Mouse (Mus musculus) heart, postnatal 10 days (tissue): Measurements from ENCODE around the gene Zfyve21. TPM values are rescaled to one million over a fixed set of nuclear protein-coding genes. Genes with fewer than 3 reads are reported as not detected.

Experiments used
- DNase-seq, 2 experiments: peaks; one replicate each; pipeline ENCODE4 v3.0.0; 2021
- intact Hi-C: fragments of 180-260 bp; cut with DNase I; formaldehyde crosslinking; loops from one replicate; pipeline ENCODE4 v1.15.1; 2025
- total RNA-seq, 2 experiments: library from RNA; stranded (reverse); gene quantifications; 2 replicates each; pipeline ENCODE4 v1.2.3; 2021

The Zfyve21 gene
- total RNA-seq, result 10 to 100 TPM; 44.5 to 53.2 TPM

- intact Hi-C loops, result no loop called here
- peak; percentile 98 to 99 for DNase-seq
Measured at GRCm38 (mm10) chr12:111813766-111814617, at the start of gene Zfyve21, which contains the start of gene Xrcc3. Zfyve21 (plus strand) TSS chr12:111814170. Xrcc3 (minus strand) TSS chr12:111813873.

GRCm38 (mm10) chr12:111766313-111767236, 47.4 kb upstream of the Zfyve21 start:
- no peak for DNase-seq
- intact Hi-C loops, result no loop called here

GRCm38 (mm10) chr12:111768322-111768928, 45.5 kb upstream of the Zfyve21 start:
- intact Hi-C loops, result no loop called here
- no peak for DNase-seq

GRCm38 (mm10) chr12:111769306-111769705, 44.7 kb upstream of the Zfyve21 start:
- intact Hi-C loops, result no loop called here
- peak; percentile 67 to 78 for DNase-seq

GRCm38 (mm10) chr12:111769816-111770577, 44.0 kb upstream of the Zfyve21 start:
- intact Hi-C loops, result no loop called here
- no peak for DNase-seq

- DNase-seq, result no peak
- intact Hi-C loops, result no loop called here
Measured at GRCm38 (mm10) chr12:111770651-111771050, 43.3 kb upstream of the Zfyve21 start.

- DNase-seq, result no peak
- intact Hi-C loops, result no loop called here
Measured at GRCm38 (mm10) chr12:111774156-111774555, 39.8 kb upstream of the Zfyve21 start.

- DNase-seq, result no peak
- intact Hi-C loops, result no loop called here
Measured at GRCm38 (mm10) chr12:111774845-111775244, 39.1 kb upstream of the Zfyve21 start.

- no peak for DNase-seq
- intact Hi-C loops, result no loop called here
Measured at GRCm38 (mm10) chr12:111777919-111778318, 36.1 kb upstream of the Zfyve21 start.

- no peak for DNase-seq
- intact Hi-C loops, result no loop called here
Measured at GRCm38 (mm10) chr12:111779544-111779943, 34.4 kb upstream of the Zfyve21 start.

- DNase-seq, result no peak
- intact Hi-C loops, result no loop called here
Measured at GRCm38 (mm10) chr12:111785174-111785573, 28.8 kb upstream of the Zfyve21 start.

GRCm38 (mm10) chr12:111787015-111787414, 27.0 kb upstream of the Zfyve21 start:
- intact Hi-C loops, result no loop called here
- no peak for DNase-seq

GRCm38 (mm10) chr12:111790090-111790489, 23.9 kb upstream of the Zfyve21 start:
- no peak for DNase-seq
- intact Hi-C loops, result no loop called here

- DNase-seq, result no peak
- intact Hi-C loops, result no loop called here
Measured at GRCm38 (mm10) chr12:111790631-111791030, 23.3 kb upstream of the Zfyve21 start.

- intact Hi-C loops, result no loop called here
- DNase-seq, result no peak
Measured at GRCm38 (mm10) chr12:111791474-111792104, 22.4 kb upstream of the Zfyve21 start.

GRCm38 (mm10) chr12:111794102-111794501, 19.9 kb upstream of the Zfyve21 start:
- DNase-seq, result peak; percentile 84 to 86
- intact Hi-C loops, result no loop called here

GRCm38 (mm10) chr12:111794526-111795179, 19.3 kb upstream of the Zfyve21 start:
- intact Hi-C loops, result no loop called here
- DNase-seq, result peak in 1 of 2 experiments; percentile 36

- peak; percentile 82 for DNase-seq
- intact Hi-C loops, result no loop called here
Measured at GRCm38 (mm10) chr12:111795180-111795895, 18.6 kb upstream of the Zfyve21 start.

GRCm38 (mm10) chr12:111797251-111797650, 16.7 kb upstream of the Zfyve21 start:
- DNase-seq, result no peak
- intact Hi-C loops, result no loop called here
